Mouse (Mus musculus) spleen, postnatal 10 days (tissue): ENCODE results near the gene Smdt1.
"Not testable (repeated sequence)": the region's sequence is repeated elsewhere in the genome, so short reads cannot be mapped to it uniquely, and the experiment has no call there.

Experiments used
- DNase-seq, 2 experiments: peaks; one replicate each; pipeline ENCODE4 v3.0.0; 2021 to 2022; ENCODE audit warnings: low spot score in 2 of 2

The Smdt1 gene

DNA sequence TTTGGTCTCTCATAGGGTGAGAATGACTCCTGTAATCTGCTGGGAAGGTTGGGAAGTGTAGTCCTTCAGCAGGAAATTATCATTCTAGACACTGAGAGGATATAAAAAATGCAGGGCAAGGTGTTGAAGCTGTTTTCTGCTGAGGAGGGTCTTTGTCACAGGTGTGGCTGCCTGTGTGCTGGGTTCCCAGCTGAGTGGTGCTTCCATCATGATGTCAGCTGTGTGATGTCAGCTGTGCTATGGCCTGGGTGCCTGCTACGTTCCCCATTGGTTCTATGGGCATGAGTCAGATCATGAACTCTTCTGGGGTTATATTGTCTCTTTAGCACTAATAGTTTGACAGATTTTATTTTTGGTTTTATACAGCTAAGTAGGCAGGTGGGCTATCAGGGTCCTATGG lies 30.1 kb downstream of the Smdt1 start:
- DNase-seq, result no peak

GRCm38 (mm10) chr15:82372446-82372845 lies 33.7 kb downstream of the Smdt1 start:
- DNase-seq, result no peak

GRCm38 (mm10) chr15:82372991-82373390 lies 34.2 kb downstream of the Smdt1 start:
- DNase-seq, result no peak

GRCm38 (mm10) chr15:82374437-82374836 lies 35.7 kb downstream of the Smdt1 start:
- no peak for DNase-seq

- DNase-seq, result no peak
These were observed 37.1 kb downstream of the Smdt1 start for GRCm38 (mm10) chr15:82375855-82376254.

- DNase-seq, result no peak
These were observed 37.8 kb downstream of the Smdt1 start for GRCm38 (mm10) chr15:82376393-82377138.

DNA sequence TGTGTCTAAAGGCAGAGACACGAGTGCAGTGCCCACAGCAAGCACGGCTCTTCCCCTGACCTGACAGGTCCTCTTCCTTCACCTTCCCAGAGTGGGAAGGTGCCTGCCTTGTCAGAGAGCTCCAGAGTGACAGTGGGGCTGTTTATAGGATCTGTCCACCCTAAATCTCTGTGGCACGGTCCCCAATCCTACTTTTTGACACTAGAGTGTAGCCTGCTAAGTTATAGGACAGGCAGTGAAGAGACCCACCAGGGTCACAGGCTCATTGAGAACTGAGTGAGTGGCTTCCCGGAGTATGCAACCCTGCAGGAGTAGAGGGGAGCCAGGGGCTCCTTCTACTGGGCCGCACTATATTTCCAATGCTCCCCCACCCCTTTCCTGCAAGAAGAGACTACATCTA lies 38.9 kb downstream of the Smdt1 start:
- no peak for DNase-seq

DNA sequence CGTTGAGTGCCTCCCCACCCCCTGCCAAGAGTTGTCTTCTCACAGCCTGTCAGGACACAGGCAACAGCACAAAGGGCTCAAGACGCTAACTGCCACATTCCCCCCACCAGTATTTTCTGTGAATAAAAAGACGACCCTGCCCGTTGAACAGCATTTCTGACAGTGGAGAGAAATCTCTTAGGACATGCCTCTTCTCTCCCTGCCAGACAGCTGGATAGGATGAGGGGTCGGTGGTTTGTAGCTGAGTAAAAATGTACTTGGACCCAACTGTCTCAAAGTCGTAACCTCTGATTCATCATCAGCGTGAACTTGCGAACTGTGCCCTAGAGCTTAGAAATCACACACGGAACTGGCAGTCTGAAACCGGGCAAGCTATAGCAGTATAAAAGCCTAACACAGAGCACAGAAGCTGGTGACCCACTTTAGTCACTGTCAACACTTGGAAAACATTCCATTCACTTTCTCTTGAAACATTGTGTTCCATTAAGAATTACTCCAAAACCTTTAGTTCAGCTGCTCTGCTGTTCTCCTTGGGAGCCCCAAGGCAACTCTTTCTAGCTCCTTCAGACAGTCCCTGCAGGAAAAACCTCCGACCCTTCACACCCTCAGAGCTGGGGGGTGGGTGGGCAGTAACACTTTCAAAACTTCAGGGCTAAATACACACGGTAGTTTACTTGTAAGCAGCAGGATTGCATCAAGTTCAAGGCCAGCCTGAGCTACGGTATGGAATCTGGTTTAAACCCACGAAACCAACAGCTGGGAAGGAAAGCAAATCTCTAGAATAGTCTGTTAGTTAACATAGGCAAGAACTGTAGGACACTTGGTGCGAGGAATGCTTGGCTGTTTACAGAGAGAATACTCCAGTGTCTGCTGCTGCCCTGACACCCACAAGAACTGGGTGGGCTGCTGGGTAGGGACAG lies 39.8 kb downstream of the Smdt1 start:
- no peak for DNase-seq

DNA sequence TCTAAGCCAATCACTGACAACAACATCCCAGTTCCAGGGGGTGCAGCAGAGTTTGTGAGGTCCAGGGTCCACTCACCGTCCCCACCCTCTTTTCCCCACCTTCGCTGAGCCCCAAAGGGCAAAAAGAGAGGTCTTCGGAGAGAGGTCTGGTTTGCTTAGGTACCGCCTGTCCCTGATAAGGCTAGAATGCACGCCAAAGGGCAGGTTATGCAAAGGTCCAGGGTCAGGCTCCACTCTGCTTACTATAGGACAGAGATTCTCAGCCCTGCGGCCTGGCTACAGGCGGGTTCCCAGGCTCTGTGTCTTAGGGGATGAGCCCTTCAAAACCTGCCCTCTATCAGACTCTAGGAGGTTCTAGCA lies 40.7 kb downstream of the Smdt1 start:
- DNase-seq, result no peak

- DNase-seq, result peak in 1 of 2 experiments; percentile 43
These were observed 41.3 kb downstream of the Smdt1 start, which contains the start of gene Cyp2d22 for GRCm38 (mm10) chr15:82379871-82380713. Gene Cyp2d22, minus strand, starts transcription at chr15:82380260.

GRCm38 (mm10) chr15:82380714-82381062 lies 41.9 kb downstream of the Smdt1 start:
- no peak for DNase-seq

DNA sequence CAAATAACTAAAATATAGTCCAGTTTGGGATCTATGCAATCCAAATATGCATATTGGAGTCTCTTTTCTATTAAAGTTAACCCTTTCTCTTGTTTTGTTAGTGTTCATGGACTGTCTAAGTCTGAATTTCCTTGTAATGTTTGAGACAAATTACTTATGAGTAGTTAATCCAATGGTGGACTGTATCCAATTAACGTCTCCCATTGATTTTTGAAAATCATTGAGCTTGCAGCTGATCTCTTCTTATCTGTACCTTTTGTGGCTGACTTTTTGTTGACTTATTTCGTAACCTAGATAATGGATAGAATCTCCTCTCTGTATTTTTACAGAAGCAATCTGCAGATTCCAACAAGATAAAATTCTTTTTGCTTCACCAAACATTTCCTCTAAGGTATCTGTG lies 43.7 kb downstream of the Smdt1 start:
- DNase-seq, result no peak

DNA sequence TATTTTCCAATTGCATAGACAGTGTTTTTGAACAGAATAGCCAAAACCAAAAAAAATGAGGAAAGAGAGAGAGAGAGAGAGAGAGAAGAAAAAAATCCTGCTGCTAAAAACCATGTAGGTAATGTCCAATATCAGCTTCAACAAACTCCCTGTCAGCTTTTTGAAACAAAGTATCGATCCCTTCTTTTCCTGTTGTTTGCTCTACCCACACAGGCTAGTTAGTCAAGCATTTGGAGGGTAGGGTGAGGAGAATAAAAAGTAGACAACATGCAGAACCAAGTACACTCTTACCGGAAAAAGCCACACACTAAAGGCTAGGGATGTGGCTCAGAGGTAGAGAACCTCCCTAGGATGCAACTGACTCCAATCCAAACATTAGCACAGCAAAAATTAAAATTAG lies 47.0 kb downstream of the Smdt1 start:
- no peak for DNase-seq

- not testable (repeated sequence) for DNase-seq
These were observed 51.2 kb downstream of the Smdt1 start for GRCm38 (mm10) chr15:82389916-82390315.

DNA sequence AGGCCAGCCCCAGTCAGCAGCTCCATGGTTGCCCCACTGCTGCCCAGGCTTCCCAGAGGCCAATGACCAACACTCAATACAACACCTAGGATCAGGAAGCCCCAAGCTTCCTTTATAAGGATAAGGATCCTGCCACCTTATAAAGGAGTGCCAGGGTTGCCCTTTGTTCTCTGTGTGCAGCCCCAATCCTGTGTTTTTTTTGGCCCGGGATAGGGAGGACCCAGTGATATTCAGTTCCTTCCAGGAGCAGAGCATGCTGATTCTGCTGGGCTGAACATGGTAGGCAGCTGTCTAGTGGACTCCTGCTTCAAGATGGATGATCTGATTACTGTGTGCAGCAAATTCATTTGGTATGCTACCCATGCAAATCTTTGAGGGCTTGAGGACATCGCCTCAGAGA lies 55.2 kb downstream of the Smdt1 start, which contains the start of gene Cyp2d11:
Cyp2d11 (minus strand) TSS at position 101 of the 400 bp plus-strand sequence.
- not testable (repeated sequence) for DNase-seq

DNA sequence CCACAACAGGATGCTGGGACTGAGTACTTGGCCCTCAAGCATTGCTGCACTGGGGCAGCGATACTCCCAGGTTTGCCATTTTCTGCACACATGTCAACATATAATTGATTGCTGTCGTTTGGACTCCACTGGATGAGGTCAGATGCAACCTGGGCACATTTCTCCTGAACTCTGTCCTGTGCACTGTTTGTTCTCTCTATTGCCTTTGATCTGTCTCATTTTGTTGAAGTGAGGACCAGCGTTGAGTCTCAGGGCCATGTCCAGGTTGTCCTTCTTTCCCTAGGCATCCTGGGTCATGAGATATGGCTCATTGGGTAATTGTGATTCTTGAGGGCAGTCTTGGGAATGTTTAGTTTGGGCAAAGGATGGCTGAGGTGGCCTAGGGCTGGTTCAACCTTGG lies 57.2 kb downstream of the Smdt1 start:
- DNase-seq, result not testable (repeated sequence)
